Mouse (Mus musculus): ENCODE data around the gene March6.

March6 gene

GRCm38 (mm10) chr15:31542013-31542958 lies 11.4 kb upstream of the March6 start:
- DNase-seq (ENCODE audit: low spot score): no peak

DNA sequence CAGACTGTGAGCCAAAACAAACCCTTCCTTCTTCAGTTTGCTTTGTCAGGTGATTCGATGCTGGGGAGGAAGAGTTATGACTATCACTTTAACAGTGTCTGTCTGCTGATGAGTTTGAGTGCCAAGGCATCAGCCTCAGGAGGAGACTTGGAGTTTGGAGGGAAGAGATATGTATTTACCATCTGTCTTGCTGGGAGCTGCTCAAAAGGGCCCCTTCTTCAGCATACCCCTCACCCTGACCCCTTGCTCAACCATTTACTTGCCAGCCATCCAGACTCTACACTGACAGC lies 9.6 kb upstream of the March6 start:
- no peak for DNase-seq (ENCODE audit: low spot score)

GRCm38 (mm10) chr15:31539643-31540512 lies 9.0 kb upstream of the March6 start:
- DNase-seq (ENCODE audit: low spot score): no peak

GRCm38 (mm10) chr15:31538346-31538745 lies 7.5 kb upstream of the March6 start:
- DNase-seq (ENCODE audit: low spot score): no peak

DNA sequence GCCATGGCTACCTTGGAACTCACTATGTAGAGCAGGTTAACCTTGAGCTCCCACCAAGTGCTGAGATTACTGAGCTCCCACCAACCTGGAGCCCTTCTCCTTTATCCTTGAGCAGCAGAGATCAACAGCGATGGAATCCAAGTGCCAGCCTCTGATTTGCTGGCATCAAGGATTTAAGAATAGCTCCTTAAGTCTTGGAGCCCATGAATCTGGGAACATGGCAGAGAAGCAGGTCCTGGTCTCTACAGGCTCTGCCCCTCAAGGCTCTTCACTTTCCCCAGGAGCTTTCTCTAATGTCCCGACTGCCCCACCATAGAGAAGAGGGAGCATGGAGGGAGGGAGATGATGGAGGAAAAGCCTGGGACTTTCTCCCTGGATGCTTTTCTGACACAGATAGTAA lies 6.9 kb upstream of the March6 start:
- DNase-seq (ENCODE audit: low spot score): no peak

GRCm38 (mm10) chr15:31536051-31536737 lies 5.3 kb upstream of the March6 start:
- no peak for DNase-seq (ENCODE audit: low spot score)

GRCm38 (mm10) chr15:31535259-31535855 lies 4.5 kb upstream of the March6 start:
- no peak for DNase-seq (ENCODE audit: low spot score)

DNA sequence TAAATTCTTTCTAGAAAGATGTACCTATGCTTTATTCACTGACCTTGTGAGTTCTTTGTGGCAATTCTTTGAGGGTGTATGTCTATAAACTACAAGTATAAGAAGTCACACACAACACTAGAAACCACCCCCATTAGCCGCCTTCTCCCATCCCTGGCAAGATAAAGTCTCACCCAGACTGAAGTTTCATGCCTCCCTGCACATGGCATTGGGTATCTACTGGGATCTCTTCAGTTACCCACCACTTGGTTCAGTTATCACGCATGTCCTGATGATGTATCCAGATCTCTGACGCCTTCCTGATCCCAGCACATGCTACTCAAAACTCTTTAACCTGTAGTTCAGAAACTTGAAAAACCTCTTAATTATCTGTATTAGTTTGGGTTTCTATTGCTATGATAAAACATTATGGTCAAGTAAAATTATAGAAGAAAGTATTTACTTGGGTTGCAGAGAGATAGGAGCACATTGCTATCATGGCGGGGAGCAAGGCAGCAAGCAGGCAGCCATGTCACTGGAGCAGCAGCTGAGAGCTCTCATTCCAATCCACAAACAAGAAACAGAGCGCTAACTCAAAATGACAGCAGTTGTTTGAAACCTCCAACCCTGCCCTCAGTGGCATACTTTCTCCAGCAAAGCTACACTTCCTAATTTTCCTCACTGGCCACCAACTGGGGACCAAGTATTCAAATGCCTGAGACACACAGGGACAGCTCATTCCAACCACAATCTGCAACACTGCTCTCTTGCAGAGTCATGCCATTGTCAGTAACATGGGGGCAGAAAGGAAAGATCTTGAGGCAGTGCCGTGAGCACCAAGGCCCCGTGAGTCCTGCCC lies 3.8 kb upstream of the March6 start:
- DNase-seq (ENCODE audit: low spot score): no peak

- DNase-seq (ENCODE audit: low spot score): no peak
Observed at GRCm38 (mm10) chr15:31533529-31533928, 2.7 kb upstream of the March6 start.

DNA sequence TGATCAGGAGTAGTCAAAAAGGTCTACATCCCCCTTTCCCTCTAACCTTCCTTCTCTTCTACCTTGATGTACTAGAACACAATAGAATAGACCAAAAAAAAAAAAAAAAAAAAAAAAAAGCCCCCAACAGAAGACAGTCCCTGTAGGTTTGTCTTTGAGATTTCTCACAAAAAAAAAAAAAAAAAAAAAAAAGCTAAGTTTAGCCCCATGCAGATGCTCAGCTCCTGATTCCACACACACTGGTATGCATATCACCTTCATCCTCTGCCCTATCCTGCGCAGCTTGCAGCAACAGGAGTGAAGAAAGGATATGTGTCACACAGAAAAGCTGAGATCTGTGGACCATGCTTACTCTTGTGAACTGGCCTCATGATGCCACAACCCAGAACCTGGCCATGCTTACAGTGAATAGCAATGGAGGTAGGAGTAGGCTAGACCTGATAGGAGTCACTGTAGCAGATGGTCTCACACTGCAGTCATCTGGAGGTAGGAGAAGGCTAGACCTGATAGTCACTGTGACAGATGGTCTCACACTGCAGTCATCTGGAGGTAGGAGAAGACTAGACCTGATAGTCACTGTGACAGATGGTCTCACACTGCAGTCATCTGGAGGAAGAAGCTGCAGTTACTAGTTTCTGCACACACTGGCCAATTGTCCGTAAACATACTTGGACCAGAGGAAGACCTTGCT lies 1.6 kb upstream of the March6 start:
- DNase-seq (ENCODE audit: low spot score): no peak

- DNase-seq (ENCODE audit: low spot score): no peak
Observed at GRCm38 (mm10) chr15:31531446-31532330, 835 bp upstream of the March6 start.

DNA sequence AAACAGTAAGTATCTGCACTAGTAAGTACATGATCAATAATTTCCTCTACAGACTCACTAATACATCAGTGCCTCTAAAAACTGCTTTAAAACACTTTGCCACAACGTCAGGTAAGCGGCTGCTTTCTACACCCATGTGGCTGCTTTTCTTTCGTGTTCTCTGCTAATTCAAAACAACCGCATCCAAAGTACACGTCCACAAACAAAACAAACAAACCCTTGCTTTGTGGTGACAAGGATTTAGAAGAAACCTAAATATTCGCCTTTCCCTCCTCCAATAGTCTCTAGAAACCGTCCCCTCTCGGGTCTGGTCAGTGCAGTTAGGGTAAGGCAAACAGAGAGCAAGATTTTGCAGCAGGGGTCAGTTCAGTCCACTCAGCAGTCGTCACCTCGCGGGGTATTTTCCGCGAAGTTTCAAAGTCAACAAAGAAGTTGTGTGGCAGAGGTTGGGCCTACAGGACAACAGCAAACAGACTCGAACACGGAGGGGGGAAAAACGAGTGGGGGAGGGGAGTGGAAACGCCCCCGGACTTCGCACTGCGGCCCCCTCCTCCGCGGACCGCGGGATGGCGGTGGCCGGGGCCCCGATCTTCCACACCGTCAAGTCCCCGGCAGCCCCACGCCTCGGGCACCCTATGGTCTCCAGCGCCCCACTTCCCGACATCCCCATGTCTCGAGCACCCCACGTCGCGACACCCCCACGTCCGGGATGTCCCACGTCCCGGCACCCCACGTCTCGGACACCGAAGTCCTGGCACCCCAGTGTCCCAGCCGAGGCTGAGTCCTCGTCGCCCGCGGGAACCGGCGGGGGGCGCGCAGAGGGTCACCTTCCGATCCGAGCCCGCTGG lies 818 bp downstream of the March6 start:
- DNase-seq (ENCODE audit: low spot score): no peak

DNA sequence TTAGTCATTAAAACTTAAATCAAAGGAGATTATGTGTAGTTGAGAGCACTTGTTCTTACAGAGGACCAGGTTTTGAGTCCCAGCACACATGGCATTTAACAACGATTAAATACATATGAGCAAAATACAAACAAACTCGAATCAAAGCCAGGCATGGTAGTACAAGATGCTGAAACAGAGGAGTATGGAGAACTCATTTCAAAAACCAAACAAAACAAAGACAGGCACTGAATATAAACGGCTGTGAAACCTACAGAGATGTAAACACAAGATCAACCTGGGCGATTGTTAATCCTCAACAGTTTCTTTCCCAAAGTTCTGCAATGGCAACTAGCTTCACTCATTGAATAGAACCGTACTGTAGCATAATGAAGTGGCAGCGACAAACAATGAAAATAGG lies 1.8 kb downstream of the March6 start:
- no peak for DNase-seq (ENCODE audit: low spot score)

- DNase-seq (ENCODE audit: low spot score): no peak
Observed at GRCm38 (mm10) chr15:31528477-31528876, 2.4 kb downstream of the March6 start.

GRCm38 (mm10) chr15:31526463-31526862 lies 4.4 kb downstream of the March6 start:
- no peak for DNase-seq (ENCODE audit: low spot score)

GRCm38 (mm10) chr15:31519000-31519399 lies 11.9 kb downstream of the March6 start:
- DNase-seq (ENCODE audit: low spot score): no peak

GRCm38 (mm10) chr15:31518371-31518770 lies 12.5 kb downstream of the March6 start:
- DNase-seq (ENCODE audit: low spot score): no peak

- no peak for DNase-seq (ENCODE audit: low spot score)
Observed at GRCm38 (mm10) chr15:31517186-31517585, 13.7 kb downstream of the March6 start.

- DNase-seq (ENCODE audit: low spot score): no peak
Observed at GRCm38 (mm10) chr15:31511795-31512194, 19.1 kb downstream of the March6 start.

Measured in ovary, postnatal 36 days (tissue).